Mouse (Mus musculus): ENCODE results near the gene Kcnf1. TPM values are rescaled to one million over a fixed set of nuclear protein-coding genes. Genes with fewer than 3 reads are reported as not detected.
A peak's percentile ranks its signal among the peaks of the same experiment; 100 is the strongest.

Gene Kcnf1
- 128 TPM in 1 of 2 replicates, not detected in the other for polyA plus RNA-seq (2012; ENCODE audit: insufficient read depth, insufficient read length, low replicate concordance, missing spikeins)

GRCm38 (mm10) chr12:17176757-17177092 lies at the start of gene Kcnf1:
Gene Kcnf1, minus strand, starts transcription at chr12:17176888.
- WGBS: 31% methylated on average over 4 of the region's 4 CpGs
- TF ChIP-seq POLR2A (IDR thresholded peaks at IDR 0.05; ENCODE audit: insufficient read depth, low read depth, low read length) (no peak), CTCF (IDR thresholded peaks at IDR 0.05; ENCODE audit: insufficient read depth, low read depth, low read length) (no peak; the same call in 1 of the 2 replicates)
- H3K4me3 ChIP-seq (ENCODE audit: insufficient read depth, low read depth, low read length): peak within 1 kb of the TSS; percentile 61
- peak within 1 kb of the TSS; percentile 87 for H3K27ac ChIP-seq (ENCODE audit: insufficient read depth, low read depth, low read length)
- no peaks in the 10 kb centered on the region for H3K4me1 ChIP-seq (ENCODE audit: control insufficient read depth, insufficient read depth, low read length)

GRCm38 (mm10) chr12:17225012-17225411 lies 48.3 kb upstream of the Kcnf1 start:
- peaks cover 43% of the 10 kb centered on the region for H3K4me1 ChIP-seq (ENCODE audit: control insufficient read depth, insufficient read depth, low read length)

GRCm38 (mm10) chr12:17223050-17223449 lies 46.4 kb upstream of the Kcnf1 start:
- TF ChIP-seq POLR2A (IDR thresholded peaks at IDR 0.05; ENCODE audit: insufficient read depth, low read depth, low read length) (no peak), CTCF (IDR thresholded peaks at IDR 0.05; ENCODE audit: insufficient read depth, low read depth, low read length) (no peak)
- 79% methylated on average over 3 of the region's 3 CpGs for WGBS
- Histone ChIP-seq H3K4me3 (ENCODE audit: insufficient read depth, low read depth, low read length) (no peak overlapping the region), H3K27ac (ENCODE audit: insufficient read depth, low read depth, low read length) (no peak overlapping the region), H3K4me1 (ENCODE audit: control insufficient read depth, insufficient read depth, low read length) (peaks cover 41% of the 10 kb centered on the region)

More at GRCm38 (mm10) chr12:17225012-17225411, 48.3 kb upstream of the Kcnf1 start:
- no peak for TF ChIP-seq CTCF (IDR thresholded peaks at IDR 0.05; ENCODE audit: insufficient read depth, low read depth, low read length)
- TF ChIP-seq POLR2A (IDR thresholded peaks at IDR 0.05; ENCODE audit: insufficient read depth, low read depth, low read length): no peak
- 55% methylated on average over 5 of the region's 5 CpGs for WGBS
- H3K4me3 ChIP-seq (ENCODE audit: insufficient read depth, low read depth, low read length): no peak overlapping the region
- H3K27ac ChIP-seq (ENCODE audit: insufficient read depth, low read depth, low read length): peak overlapping the region; percentile 99

- H3K4me1 ChIP-seq (ENCODE audit: control insufficient read depth, insufficient read depth, low read length): peaks cover 35% of the 10 kb centered on the region
- no peak overlapping the region for H3K27ac ChIP-seq (ENCODE audit: insufficient read depth, low read depth, low read length)
- TF ChIP-seq CTCF (IDR thresholded peaks at IDR 0.05; ENCODE audit: insufficient read depth, low read depth, low read length) (peak; percentile 48; the same call in 1 of the 2 replicates), POLR2A (IDR thresholded peaks at IDR 0.05; ENCODE audit: insufficient read depth, low read depth, low read length) (no peak)
- no peak overlapping the region for H3K4me3 ChIP-seq (ENCODE audit: insufficient read depth, low read depth, low read length)
- WGBS: 68% methylated on average over 5 of the region's 5 CpGs
Measured at GRCm38 (mm10) chr12:17221891-17222428, 45.3 kb upstream of the Kcnf1 start.

- no peak for TF ChIP-seq CTCF (IDR thresholded peaks at IDR 0.05; ENCODE audit: insufficient read depth, low read depth, low read length)
- no peak for TF ChIP-seq POLR2A (IDR thresholded peaks at IDR 0.05; ENCODE audit: insufficient read depth, low read depth, low read length)
Measured at GRCm38 (mm10) chr12:17220631-17221030, 43.9 kb upstream of the Kcnf1 start.

GRCm38 (mm10) chr12:17219107-17219506 lies 42.4 kb upstream of the Kcnf1 start:
- peaks cover 16% of the 10 kb centered on the region for H3K4me1 ChIP-seq (ENCODE audit: control insufficient read depth, insufficient read depth, low read length)
- H3K4me3 ChIP-seq (ENCODE audit: insufficient read depth, low read depth, low read length): no peak overlapping the region
- WGBS: 85% methylated on average over 4 of the region's 4 CpGs
- no peak overlapping the region for H3K27ac ChIP-seq (ENCODE audit: insufficient read depth, low read depth, low read length)
- TF ChIP-seq POLR2A (IDR thresholded peaks at IDR 0.05; ENCODE audit: insufficient read depth, low read depth, low read length) (no peak), CTCF (IDR thresholded peaks at IDR 0.05; ENCODE audit: insufficient read depth, low read depth, low read length) (no peak)

More at GRCm38 (mm10) chr12:17220631-17221030, 43.9 kb upstream of the Kcnf1 start:
- peaks cover 24% of the 10 kb centered on the region for H3K4me1 ChIP-seq (ENCODE audit: control insufficient read depth, insufficient read depth, low read length)
- WGBS: 67% methylated on average over 5 of the region's 5 CpGs
- H3K27ac ChIP-seq (ENCODE audit: insufficient read depth, low read depth, low read length): no peak overlapping the region
- no peak overlapping the region for H3K4me3 ChIP-seq (ENCODE audit: insufficient read depth, low read depth, low read length)

- Histone ChIP-seq H3K27ac (ENCODE audit: insufficient read depth, low read depth, low read length) (no peak overlapping the region), H3K4me1 (ENCODE audit: control insufficient read depth, insufficient read depth, low read length) (peaks cover 11% of the 10 kb centered on the region), H3K4me3 (ENCODE audit: insufficient read depth, low read depth, low read length) (no peak overlapping the region)
- WGBS: 22% methylated on average over 8 of the region's 8 CpGs
- TF ChIP-seq CTCF (IDR thresholded peaks at IDR 0.05; ENCODE audit: insufficient read depth, low read depth, low read length): no peak
- no peak for TF ChIP-seq POLR2A (IDR thresholded peaks at IDR 0.05; ENCODE audit: insufficient read depth, low read depth, low read length)
Measured at GRCm38 (mm10) chr12:17218390-17218789, 41.7 kb upstream of the Kcnf1 start.

GRCm38 (mm10) chr12:17215751-17216150 lies 39.1 kb upstream of the Kcnf1 start:
- Histone ChIP-seq H3K4me1 (ENCODE audit: control insufficient read depth, insufficient read depth, low read length) (peaks cover 5% of the 10 kb centered on the region; the same call in 1 of the 2 replicates), H3K4me3 (ENCODE audit: insufficient read depth, low read depth, low read length) (no peak overlapping the region), H3K27ac (ENCODE audit: insufficient read depth, low read depth, low read length) (no peak overlapping the region)
- TF ChIP-seq CTCF (IDR thresholded peaks at IDR 0.05; ENCODE audit: insufficient read depth, low read depth, low read length) (no peak), POLR2A (IDR thresholded peaks at IDR 0.05; ENCODE audit: insufficient read depth, low read depth, low read length) (no peak)
- WGBS: 95% methylated on average over 7 of the region's 7 CpGs

- Histone ChIP-seq H3K4me1 (ENCODE audit: control insufficient read depth, insufficient read depth, low read length) (peaks cover 18% of the 10 kb centered on the region), H3K4me3 (ENCODE audit: insufficient read depth, low read depth, low read length) (no peak overlapping the region), H3K27ac (ENCODE audit: insufficient read depth, low read depth, low read length) (no peak overlapping the region)
- TF ChIP-seq CTCF (IDR thresholded peaks at IDR 0.05; ENCODE audit: insufficient read depth, low read depth, low read length): no peak
- TF ChIP-seq POLR2A (IDR thresholded peaks at IDR 0.05; ENCODE audit: insufficient read depth, low read depth, low read length): no peak
- 65% methylated on average over 13 of the region's 13 CpGs for WGBS
Measured at GRCm38 (mm10) chr12:17202492-17203322, 26.0 kb upstream of the Kcnf1 start.
